Mouse (Mus musculus) ES-E14 (cell line): ENCODE data around the gene Itgb6.

Experiments used
- CHD2 ChIP-seq: IDR thresholded peaks from 2 replicates; pipeline ENCODE4 v1.6.1; 2014; ENCODE audit warnings: mild to moderate bottlenecking, low read depth, low read length, inconsistent platforms
- MAFK ChIP-seq: IDR thresholded peaks from 2 replicates; pipeline ENCODE4 v1.6.1; 2014; ENCODE audit warnings: mild to moderate bottlenecking, low read depth, low read length, inconsistent platforms; ENCODE audit not compliant: insufficient read depth
- ZC3H11A ChIP-seq: IDR thresholded peaks from 2 replicates; pipeline ENCODE4 v1.6.1; 2012; ENCODE audit warnings: low read depth, mild to moderate bottlenecking, inconsistent platforms, low read length, borderline replicate concordance
- ZNF384 ChIP-seq: IDR thresholded peaks from 2 replicates; pipeline ENCODE4 v1.6.1; 2012; ENCODE audit warnings: low read depth, low read length, inconsistent platforms

DNA sequence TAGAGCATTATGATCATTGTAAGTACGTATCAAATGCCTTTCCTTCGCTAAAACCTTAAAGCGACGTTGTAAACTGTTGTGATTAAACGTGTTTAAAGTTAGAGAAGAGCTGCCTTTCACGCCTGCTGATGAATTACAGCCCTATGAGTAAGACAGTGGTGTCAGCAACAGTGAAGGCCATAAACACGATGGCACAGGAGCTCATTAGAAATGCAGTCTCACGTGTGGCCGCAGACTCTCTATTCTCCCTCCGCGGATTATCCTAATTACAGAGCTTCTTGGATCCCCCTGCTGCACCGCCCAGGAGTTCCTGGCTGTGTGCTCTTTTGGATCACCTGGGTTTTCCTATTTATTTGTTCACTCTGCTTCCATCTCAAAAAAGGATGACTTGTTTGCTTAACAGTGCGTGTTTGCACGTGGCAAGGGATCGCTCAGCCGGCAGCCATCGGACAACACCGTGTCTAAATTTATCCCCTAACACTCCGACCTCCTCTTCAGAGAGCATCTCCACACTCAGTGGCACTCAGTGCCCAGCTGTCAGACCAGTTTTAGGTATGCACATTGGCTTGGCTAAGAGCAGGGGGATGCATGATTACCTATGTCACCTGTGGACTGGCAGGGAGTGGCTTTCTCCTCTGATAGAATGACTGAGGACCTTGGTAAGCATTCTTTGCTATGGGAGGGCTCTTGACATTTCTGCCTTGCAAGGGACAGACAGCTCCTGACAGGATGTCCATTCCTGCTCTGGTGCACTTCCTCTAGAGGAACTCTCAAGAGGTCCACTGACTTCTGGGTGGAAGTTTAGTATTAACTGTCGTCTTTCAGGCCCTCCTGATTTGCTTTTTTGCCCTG is 85.3 kb downstream of the Itgb6 start:
- no peak for TF ChIP-seq CHD2
- TF ChIP-seq MAFK, result no peak
- TF ChIP-seq ZNF384, result no peak
- TF ChIP-seq ZC3H11A, result no peak
